Mouse (Mus musculus) intestine, postnatal 0 days (tissue): ENCODE measurements around the gene Mrgprh. TPM values are rescaled to one million over a fixed set of nuclear protein-coding genes. Genes with fewer than 3 reads are reported as not detected.
A peak's percentile ranks its signal among the peaks of the same experiment; 100 is the strongest.

Source experiments
- ATAC-seq: fragments of 200-750 bp; cut with Nextera tagmentation; 2 replicates; pipeline ENCODE4 v1.8.0; 2017; ENCODE audit warnings: mild to moderate bottlenecking, moderate TSS enrichment, moderate library complexity
- H3K27ac ChIP-seq: fragments of 300-500 bp; sonication (generic); 2 replicates; pipeline ENCODE4 v1.5.1; 2014; ENCODE audit warnings: mild to moderate bottlenecking, low read depth, low read length, moderate library complexity
- H3K27me3 ChIP-seq: fragments of 300-500 bp; sonication (generic); replicated peaks from 2 replicates; pipeline ENCODE4 v1.6.1; 2014; ENCODE audit warnings: low read length, mixed read lengths; ENCODE audit not compliant: control insufficient read depth, insufficient read depth
- H3K36me3 ChIP-seq: fragments of 300-500 bp; sonication (generic); 2 replicates; pipeline ENCODE4 v1.6.1; 2014; ENCODE audit warnings: mild to moderate bottlenecking, moderate library complexity; ENCODE audit not compliant: control insufficient read depth, insufficient read depth
- H3K4me1 ChIP-seq: fragments of 300-500 bp; sonication (generic); replicated peaks from 2 replicates; pipeline ENCODE4 v1.6.1; 2014; ENCODE audit warnings: antibody characterized with exemption, low read length, mixed read lengths; ENCODE audit not compliant: control insufficient read depth, insufficient read depth
- H3K4me2 ChIP-seq: fragments of 300-500 bp; sonication (generic); replicated peaks from 2 replicates; pipeline ENCODE4 v1.6.1; 2014; ENCODE audit warnings: low read depth, mild to moderate bottlenecking, moderate library complexity
- H3K4me3 ChIP-seq: fragments of 300-500 bp; sonication (generic); 2 replicates; pipeline ENCODE4 v1.5.1; 2014; ENCODE audit warnings: low read depth, low read length
- H3K9ac ChIP-seq: fragments of 300-500 bp; sonication (generic); 2 replicates; pipeline ENCODE4 v1.6.1; 2014; ENCODE audit warnings: mild to moderate bottlenecking, low read depth, low read length
- H3K9me3 ChIP-seq: fragments of 300-500 bp; sonication (generic); 2 replicates; pipeline ENCODE4 v1.6.1; 2016; ENCODE audit warnings: mixed run types; ENCODE audit not compliant: control insufficient read depth
- CTCF ChIP-seq: sonication (generic); IDR thresholded peaks from 2 replicates; pipeline ENCODE4 v1.5.1; 2016; ENCODE audit warnings: low read depth, mild to moderate bottlenecking, control low read depth, antibody characterized with exemption, moderate library complexity
- WGBS: fragments of 180-500 bp; shearing (Covaris S2); extraction: QIAGEN DNeasy Blood & Tissue Kit; methylation state at CpG from one replicate; pipeline ENCODE4 v1.1.7; 2014; 5-methylcytosine and 5-hydroxymethylcytosine counted together
- polyA plus RNA-seq: library from polyadenylated mRNA; unstranded; fragments of >200 nt; fragmentation: Nextera tagmentation; extraction: Ambion mirVana; gene quantifications from 2 replicates; pipeline ENCODE4 v1.2.1, GENCODE M21; 2015

Mrgprh gene
- polyA plus RNA-seq, 1 experiment from 2014 or later: not detected

- no peaks in the 10 kb centered on the region for H3K27me3 ChIP-seq
- ATAC-seq: no peak
- no peak overlapping the region for H3K4me3 ChIP-seq
- H3K9ac ChIP-seq: no peak overlapping the region
- no peaks in the 10 kb centered on the region for H3K36me3 ChIP-seq
- no peak overlapping the region for H3K27ac ChIP-seq
- no peaks in the 10 kb centered on the region for H3K4me1 ChIP-seq
- 74% methylated on average over 16 of the region's 16 CpGs for WGBS
- H3K4me2 ChIP-seq: no peak overlapping the region
- TF ChIP-seq CTCF: no peak
- H3K9me3 ChIP-seq: no peaks in the 10 kb centered on the region
Measured at GRCm38 (mm10) chr17:12872275-12873028, 3.4 kb upstream of the Mrgprh start.

GRCm38 (mm10) chr17:12880178-12880577 is 4.3 kb downstream of the Mrgprh start:
- 2% methylated on average over 14 of the region's 14 CpGs for WGBS
- Histone ChIP-seq H3K9me3 (no peaks in the 10 kb centered on the region), H3K27me3 (no peaks in the 10 kb centered on the region), H3K36me3 (no peaks in the 10 kb centered on the region), H3K4me1 (no peaks in the 10 kb centered on the region), H3K4me2 (peak overlapping the region; percentile 57), H3K4me3 (peak overlapping the region; percentile 9; the same call in 1 of the 2 replicates), H3K27ac (no peak overlapping the region), H3K9ac (no peak overlapping the region)
- peak; percentile 88 for TF ChIP-seq CTCF
- peak; percentile 57; the same call in 1 of the 2 replicates for ATAC-seq

- H3K9ac ChIP-seq: no peak overlapping the region
- ATAC-seq: no peak
- WGBS: 91% methylated on average over 1 of the region's 1 CpGs
- no peak overlapping the region for H3K4me3 ChIP-seq
- H3K36me3 ChIP-seq: no peaks in the 10 kb centered on the region
- H3K9me3 ChIP-seq: no peaks in the 10 kb centered on the region
- H3K27ac ChIP-seq: no peak overlapping the region
- TF ChIP-seq CTCF: peak; percentile 39
- no peak overlapping the region for H3K4me2 ChIP-seq
- H3K4me1 ChIP-seq: no peaks in the 10 kb centered on the region
- H3K27me3 ChIP-seq: no peaks in the 10 kb centered on the region
Measured at GRCm38 (mm10) chr17:12881216-12881615, 5.4 kb downstream of the Mrgprh start.

GRCm38 (mm10) chr17:12886620-12887019 is 10.8 kb downstream of the Mrgprh start:
- 32% methylated on average over 6 of the region's 6 CpGs for WGBS
- ATAC-seq: no peak
- Histone ChIP-seq H3K9ac (no peak overlapping the region), H3K27ac (no peak overlapping the region), H3K36me3 (peaks cover 9% of the 10 kb centered on the region; the same call in 1 of the 2 replicates), H3K4me3 (no peak overlapping the region), H3K4me1 (no peaks in the 10 kb centered on the region), H3K27me3 (no peaks in the 10 kb centered on the region), H3K4me2 (no peak overlapping the region), H3K9me3 (no peaks in the 10 kb centered on the region)
- TF ChIP-seq CTCF: peak; percentile 26

GRCm38 (mm10) chr17:12887021-12887775 is 11.4 kb downstream of the Mrgprh start:
- no peaks in the 10 kb centered on the region for H3K4me1 ChIP-seq
- H3K4me2 ChIP-seq: no peak overlapping the region
- 70% methylated on average over 15 of the region's 15 CpGs for WGBS
- no peak overlapping the region for H3K9ac ChIP-seq
- 0 out of 2 replicates have a peak, but pooled peaks have one; percentile 4 for ATAC-seq
- H3K9me3 ChIP-seq: no peaks in the 10 kb centered on the region
- no peaks in the 10 kb centered on the region for H3K27me3 ChIP-seq
- no peak for TF ChIP-seq CTCF
- no peak overlapping the region for H3K27ac ChIP-seq
- no peak overlapping the region for H3K4me3 ChIP-seq
- H3K36me3 ChIP-seq: peaks cover 12% of the 10 kb centered on the region; the same call in 1 of the 2 replicates

GRCm38 (mm10) chr17:12891054-12891453 is 15.2 kb downstream of the Mrgprh start:
- H3K4me1 ChIP-seq: no peaks in the 10 kb centered on the region
- no peaks in the 10 kb centered on the region for H3K27me3 ChIP-seq
- H3K36me3 ChIP-seq: peaks cover 12% of the 10 kb centered on the region; the same call in 1 of the 2 replicates
- no peak overlapping the region for H3K9ac ChIP-seq
- H3K27ac ChIP-seq: no peak overlapping the region
- H3K4me3 ChIP-seq: no peak overlapping the region
- no peaks in the 10 kb centered on the region for H3K9me3 ChIP-seq
- 86% methylated on average over 4 of the region's 4 CpGs for WGBS
- no peak for ATAC-seq
- H3K4me2 ChIP-seq: no peak overlapping the region
- TF ChIP-seq CTCF: no peak
